Comparison of ENCODE assay signal across 7 mouse cellular contexts in genomic region chr7:127513781-127514180, GRCm38 (mm10). TPM values are rescaled to one million over a fixed set of nuclear protein-coding genes. Genes with fewer than 3 reads are reported as not detected.
DNase-seq lines count a peak whose midpoint lies in the region; ATAC-seq and TF ChIP-seq lines count a peak whose summit lies in the region.

No protein-coding gene starts in this region.

- no peak for TF ChIP-seq EP300 in lung, postnatal 0 days (IDR thresholded peaks at IDR 0.05)
- no peak for TF ChIP-seq EP300 in stomach, postnatal 0 days (optimal IDR thresholded peaks at IDR 0.05)

- WGBS in lung, postnatal 0 days: 69% methylated on average over 3 of the region's 3 CpGs
- WGBS in forebrain, embryonic 13.5 days: 88% methylated on average over 3 of the region's 3 CpGs
- WGBS in limb, embryonic 13.5 days: 62% methylated on average over 3 of the region's 3 CpGs
- 62% methylated on average over 3 of the region's 3 CpGs for WGBS in stomach, postnatal 0 days

- no peak for ATAC-seq in lung, postnatal 0 days
- no peak for ATAC-seq in forebrain, embryonic 13.5 days
- ATAC-seq in limb, embryonic 13.5 days (ENCODE audit: low FRiP score, low read depth): no peak
- ATAC-seq in stomach, postnatal 0 days (ENCODE audit: low FRiP score, low TSS enrichment): no peak

- no peak overlapping the region for H3K9ac ChIP-seq in lung, postnatal 0 days (replicated peaks; ENCODE audit: low read depth)
- H3K9ac ChIP-seq in forebrain, embryonic 13.5 days: 0 out of 2 replicates have a peak overlapping the region, but pooled peaks have one; percentile 34
- H3K9ac ChIP-seq in limb, embryonic 13.5 days: no peak overlapping the region
- no peak overlapping the region for H3K9ac ChIP-seq in stomach, postnatal 0 days (ENCODE audit: low read length)

- peaks cover 5% of the 10 kb centered on the region; the same call in 1 of the 2 replicates for H3K4me1 ChIP-seq in lung, postnatal 0 days (ENCODE audit: insufficient read depth, low read depth, low read length)
- H3K4me1 ChIP-seq in forebrain, embryonic 13.5 days: peaks cover 19% of the 10 kb centered on the region
- H3K4me1 ChIP-seq in limb, embryonic 13.5 days: peaks cover 11% of the 10 kb centered on the region
- no peaks in the 10 kb centered on the region for H3K4me1 ChIP-seq in stomach, postnatal 0 days (replicated peaks; ENCODE audit: control insufficient read depth, insufficient read depth)

- no peak overlapping the region for H3K4me3 ChIP-seq in lung, postnatal 0 days (ENCODE audit: low read depth, low read length)
- H3K4me3 ChIP-seq in forebrain, embryonic 13.5 days: peak overlapping the region; percentile 79
- peak overlapping the region; percentile 67 for H3K4me3 ChIP-seq in limb, embryonic 13.5 days
- peak overlapping the region; percentile 72; the same call in 1 of the 2 replicates for H3K4me3 ChIP-seq in stomach, postnatal 0 days (ENCODE audit: low read depth, low read length)

- peak overlapping the region; percentile 69; the same call in 1 of the 2 replicates for H3K4me2 ChIP-seq in lung, postnatal 0 days (replicated peaks; ENCODE audit: low read depth, low read length)
- peak overlapping the region; percentile 65 for H3K4me2 ChIP-seq in forebrain, embryonic 13.5 days
- peak overlapping the region; percentile 64 for H3K4me2 ChIP-seq in limb, embryonic 13.5 days (replicated peaks)
- peak overlapping the region; percentile 64 for H3K4me2 ChIP-seq in stomach, postnatal 0 days (replicated peaks; ENCODE audit: low read depth)

- no peak for DNase-seq in lung, postnatal 0 days (ENCODE audit: low spot score)
- no peak for DNase-seq in lung, postnatal 25 days (ENCODE audit: low spot score)
- DNase-seq in stomach, postnatal 0 days (ENCODE audit: low spot score): no peak
- no peak for DNase-seq in right cerebral cortex, postnatal 10 days (ENCODE audit: low spot score in 2 of 2)
- no peak for DNase-seq in B cell, adult 2 months

- no peak for TF ChIP-seq CTCF in lung, postnatal 0 days (IDR thresholded peaks at IDR 0.05)
- TF ChIP-seq CTCF in stomach, postnatal 0 days (IDR thresholded peaks at IDR 0.05; ENCODE audit: low read depth): no peak

- peaks cover 15% of the 10 kb centered on the region; the same call in 1 of the 2 replicates for H3K36me3 ChIP-seq in lung, postnatal 0 days (ENCODE audit: insufficient read depth, low read length)
- peaks cover 42% of the 10 kb centered on the region for H3K36me3 ChIP-seq in forebrain, embryonic 13.5 days (ENCODE audit: poor library complexity, severe bottlenecking)
- H3K36me3 ChIP-seq in limb, embryonic 13.5 days: peaks cover 38% of the 10 kb centered on the region
- peaks cover 7% of the 10 kb centered on the region; the same call in 1 of the 2 replicates for H3K36me3 ChIP-seq in stomach, postnatal 0 days (ENCODE audit: control insufficient read depth, insufficient read depth, low read length)

- H3K9me3 ChIP-seq in lung, postnatal 0 days (ENCODE audit: low read length): no peaks in the 10 kb centered on the region
- no peaks in the 10 kb centered on the region for H3K9me3 ChIP-seq in forebrain, embryonic 13.5 days (replicated peaks)
- no peaks in the 10 kb centered on the region for H3K9me3 ChIP-seq in limb, embryonic 13.5 days
- no peaks in the 10 kb centered on the region for H3K9me3 ChIP-seq in stomach, postnatal 0 days (ENCODE audit: control insufficient read depth, low read length)

- no peaks in the 10 kb centered on the region for H3K27me3 ChIP-seq in lung, postnatal 0 days (replicated peaks; ENCODE audit: insufficient read depth, low read length)
- no peaks in the 10 kb centered on the region for H3K27me3 ChIP-seq in forebrain, embryonic 13.5 days
- H3K27me3 ChIP-seq in limb, embryonic 13.5 days: no peaks in the 10 kb centered on the region
- no peaks in the 10 kb centered on the region for H3K27me3 ChIP-seq in stomach, postnatal 0 days (ENCODE audit: control insufficient read depth, insufficient read depth, low read length)

- peak overlapping the region; percentile 99; the same call in 1 of the 2 replicates for H3K27ac ChIP-seq in lung, postnatal 0 days (ENCODE audit: low read length)
- no peak overlapping the region for H3K27ac ChIP-seq in forebrain, embryonic 13.5 days
- no peak overlapping the region for H3K27ac ChIP-seq in limb, embryonic 13.5 days
- peak overlapping the region; percentile 98 for H3K27ac ChIP-seq in stomach, postnatal 0 days (replicated peaks)

RNA-seq across cellular contexts. Expression of gene Srcap, which starts 2.0 kb away (rescaled TPM):
- 19.2 and 19.3 TPM in 2 replicates for polyA plus RNA-seq in lung, postnatal 0 days (2015; fragmentation: Nextera tagmentation; extraction: Ambion mirVana)
- polyA plus RNA-seq in forebrain, embryonic 13.5 days (2015; fragmentation: Nextera tagmentation; extraction: Ambion mirVana): 50.3 and 55.2 TPM in 2 replicates
- 48.3 and 49.7 TPM in 2 replicates for polyA plus RNA-seq in limb, embryonic 13.5 days (2015; fragmentation: Nextera tagmentation; extraction: Ambion mirVana)
- polyA plus RNA-seq in stomach, postnatal 0 days (2015; fragmentation: Nextera tagmentation; extraction: Ambion mirVana): 13.0 TPM in 2 replicates

RNA-seq across cellular contexts. Expression of gene Gm42715, which starts 5.6 kb away (rescaled TPM):
- 9.3 and 10.3 TPM in 2 replicates for polyA plus RNA-seq in lung, postnatal 0 days (2015; fragmentation: Nextera tagmentation; extraction: Ambion mirVana)
- polyA plus RNA-seq in forebrain, embryonic 13.5 days (2015; fragmentation: Nextera tagmentation; extraction: Ambion mirVana): 19.5 and 21.2 TPM in 2 replicates
- polyA plus RNA-seq in limb, embryonic 13.5 days (2015; fragmentation: Nextera tagmentation; extraction: Ambion mirVana): 18.3 and 18.9 TPM in 2 replicates
- polyA plus RNA-seq in stomach, postnatal 0 days (2015; fragmentation: Nextera tagmentation; extraction: Ambion mirVana): 6.1 and 6.4 TPM in 2 replicates

RNA-seq across cellular contexts. Expression of gene Fbrs, which starts 34.8 kb away (rescaled TPM):
- 9.9 and 11.1 TPM in 2 replicates for polyA plus RNA-seq in lung, postnatal 0 days (2015; fragmentation: Nextera tagmentation; extraction: Ambion mirVana)
- polyA plus RNA-seq in forebrain, embryonic 13.5 days (2015; fragmentation: Nextera tagmentation; extraction: Ambion mirVana): 11.2 and 11.9 TPM in 2 replicates
- polyA plus RNA-seq in limb, embryonic 13.5 days (2015; fragmentation: Nextera tagmentation; extraction: Ambion mirVana): 15.0 and 15.3 TPM in 2 replicates
- polyA plus RNA-seq in stomach, postnatal 0 days (2015; fragmentation: Nextera tagmentation; extraction: Ambion mirVana): 8.7 and 9.3 TPM in 2 replicates

RNA-seq across cellular contexts. Expression of gene Tmem265, which starts 47.4 kb away (rescaled TPM):
- 5.4 and 6.1 TPM in 2 replicates for polyA plus RNA-seq in lung, postnatal 0 days (2015; fragmentation: Nextera tagmentation; extraction: Ambion mirVana)
- polyA plus RNA-seq in forebrain, embryonic 13.5 days (2015; fragmentation: Nextera tagmentation; extraction: Ambion mirVana): 5.0 and 5.7 TPM in 2 replicates
- 6.4 and 8.8 TPM in 2 replicates for polyA plus RNA-seq in limb, embryonic 13.5 days (2015; fragmentation: Nextera tagmentation; extraction: Ambion mirVana)
- 22.7 and 24.3 TPM in 2 replicates for polyA plus RNA-seq in stomach, postnatal 0 days (2015; fragmentation: Nextera tagmentation; extraction: Ambion mirVana)

RNA-seq across cellular contexts. Expression of gene Prr14, which starts 54.4 kb away (rescaled TPM):
- 37.6 and 37.7 TPM in 2 replicates for polyA plus RNA-seq in lung, postnatal 0 days (2015; fragmentation: Nextera tagmentation; extraction: Ambion mirVana)
- 49.6 and 51.0 TPM in 2 replicates for polyA plus RNA-seq in forebrain, embryonic 13.5 days (2015; fragmentation: Nextera tagmentation; extraction: Ambion mirVana)
- polyA plus RNA-seq in limb, embryonic 13.5 days (2015; fragmentation: Nextera tagmentation; extraction: Ambion mirVana): 37.6 and 42.3 TPM in 2 replicates
- polyA plus RNA-seq in stomach, postnatal 0 days (2015; fragmentation: Nextera tagmentation; extraction: Ambion mirVana): 30.4 and 36.5 TPM in 2 replicates

Comparison
In these comparisons a context has a peak if more than half of its experiments do, and no peak if none do; other contexts are left out.
1. H3K27ac ChIP-seq: peak in lung, postnatal 0 days (single experiment) and stomach, postnatal 0 days (single experiment); none in forebrain, embryonic 13.5 days (single experiment) and limb, embryonic 13.5 days (single experiment).
2. Peak in every context shown above with its lines, with median percentiles within 50 percentile points of each other: H3K4me2 ChIP-seq.